Mouse (Mus musculus): ENCODE data around the gene Stk11. TPM values are rescaled to one million over a fixed set of nuclear protein-coding genes. Genes with fewer than 3 reads are reported as not detected.

Stk11 gene
- polyA plus RNA-seq, 1 experiment from 2014 or later: 27.1 TPM

- ATAC-seq (ENCODE audit: insufficient number of reproducible peaks, low FRiP score, low TSS enrichment, low read depth) (no peak), DNase-seq (ENCODE audit: low spot score) (no peak)
- peaks cover 34% of the 10 kb centered on the region for H3K4me1 ChIP-seq (ENCODE audit: control insufficient read depth, insufficient read depth, low read length)
- peaks cover 6% of the 10 kb centered on the region; the same call in 1 of the 2 replicates for H3K36me3 ChIP-seq (ENCODE audit: control insufficient read depth, insufficient read depth, low read length)
- H3K4me3 ChIP-seq (ENCODE audit: low read depth, low read length): no peak overlapping the region
- 90% methylated on average over 1 of the region's 1 CpGs for WGBS
- H3K9ac ChIP-seq (ENCODE audit: low read length): no peak overlapping the region
- H3K27me3 ChIP-seq (ENCODE audit: control insufficient read depth, insufficient read depth, low read length): peaks cover 28% of the 10 kb centered on the region
- no peak overlapping the region for H3K4me2 ChIP-seq (ENCODE audit: low read depth, severe bottlenecking)
- no peaks in the 10 kb centered on the region for H3K9me3 ChIP-seq (ENCODE audit: control insufficient read depth, low read length)
- no peak overlapping the region for H3K27ac ChIP-seq (replicated peaks; ENCODE audit: low read depth, low read length)
Observed at GRCm38 (mm10) chr10:80135641-80136040, 20.0 kb downstream of the Stk11 start.

GRCm38 (mm10) chr10:80136179-80136951, 20.8 kb downstream of the Stk11 start:
- 15% methylated on average over 49 of the region's 49 CpGs for WGBS

GRCm38 (mm10) chr10:80136952-80137625, 21.5 kb downstream of the Stk11 start:
- Histone ChIP-seq H3K4me1 (ENCODE audit: control insufficient read depth, insufficient read depth, low read length) (peaks cover 22% of the 10 kb centered on the region), H3K27me3 (ENCODE audit: control insufficient read depth, insufficient read depth, low read length) (peaks cover 28% of the 10 kb centered on the region), H3K27ac (replicated peaks; ENCODE audit: low read depth, low read length) (no peak overlapping the region), H3K9ac (ENCODE audit: low read length) (0 out of 2 replicates have a peak overlapping the region, but pooled peaks have one; percentile 43), H3K9me3 (ENCODE audit: control insufficient read depth, low read length) (no peaks in the 10 kb centered on the region), H3K36me3 (ENCODE audit: control insufficient read depth, insufficient read depth, low read length) (no peaks in the 10 kb centered on the region), H3K4me2 (ENCODE audit: low read depth, severe bottlenecking) (peak overlapping the region; percentile 97), H3K4me3 (ENCODE audit: low read depth, low read length) (peak overlapping the region; percentile 20; the same call in 1 of the 2 replicates)
- DNase-seq (ENCODE audit: low spot score): no peak
- WGBS: 2% methylated on average over 24 of the region's 29 CpGs
- no peak for ATAC-seq (ENCODE audit: insufficient number of reproducible peaks, low FRiP score, low TSS enrichment, low read depth)

More at GRCm38 (mm10) chr10:80136179-80136951, 20.8 kb downstream of the Stk11 start:
- Histone ChIP-seq H3K4me3 (ENCODE audit: low read depth, low read length) (peak overlapping the region; percentile 20), H3K4me2 (ENCODE audit: low read depth, severe bottlenecking) (peak overlapping the region; percentile 97; the same call in 1 of the 2 replicates), H3K27ac (replicated peaks; ENCODE audit: low read depth, low read length) (no peak overlapping the region), H3K36me3 (ENCODE audit: control insufficient read depth, insufficient read depth, low read length) (no peaks in the 10 kb centered on the region; the same call in 1 of the 2 replicates), H3K27me3 (ENCODE audit: control insufficient read depth, insufficient read depth, low read length) (peaks cover 28% of the 10 kb centered on the region), H3K4me1 (ENCODE audit: control insufficient read depth, insufficient read depth, low read length) (peaks cover 29% of the 10 kb centered on the region), H3K9ac (ENCODE audit: low read length) (no peak overlapping the region), H3K9me3 (ENCODE audit: control insufficient read depth, low read length) (no peaks in the 10 kb centered on the region)
- ATAC-seq (ENCODE audit: insufficient number of reproducible peaks, low FRiP score, low TSS enrichment, low read depth) (no peak), DNase-seq (ENCODE audit: low spot score) (no peak)

- H3K27me3 ChIP-seq (ENCODE audit: control insufficient read depth, insufficient read depth, low read length): peaks cover 28% of the 10 kb centered on the region
- peak overlapping the region; percentile 97 for H3K4me2 ChIP-seq (ENCODE audit: low read depth, severe bottlenecking)
- peak overlapping the region; percentile 67 for H3K4me3 ChIP-seq (ENCODE audit: low read depth, low read length)
- H3K27ac ChIP-seq (replicated peaks; ENCODE audit: low read depth, low read length): no peak overlapping the region
- no peaks in the 10 kb centered on the region for H3K36me3 ChIP-seq (ENCODE audit: control insufficient read depth, insufficient read depth, low read length)
- 3% methylated on average over 28 of the region's 33 CpGs for WGBS
- no peak for ATAC-seq (ENCODE audit: insufficient number of reproducible peaks, low FRiP score, low TSS enrichment, low read depth)
- DNase-seq (ENCODE audit: low spot score): no peak
- H3K4me1 ChIP-seq (ENCODE audit: control insufficient read depth, insufficient read depth, low read length): peaks cover 23% of the 10 kb centered on the region
- H3K9me3 ChIP-seq (ENCODE audit: control insufficient read depth, low read length): no peaks in the 10 kb centered on the region
- H3K9ac ChIP-seq (ENCODE audit: low read length): no peak overlapping the region; the same call in 1 of the 2 replicates
Observed at GRCm38 (mm10) chr10:80137626-80138552, 22.3 kb downstream of the Stk11 start.

GRCm38 (mm10) chr10:80138553-80139438, 23.2 kb downstream of the Stk11 start, which contains the start of gene Atp5d:
Atp5d (plus strand) TSS chr10:80138632.
- peak within 1 kb of the TSS; percentile 67 for H3K4me3 ChIP-seq (ENCODE audit: low read depth, low read length)
- no peak for ATAC-seq (ENCODE audit: insufficient number of reproducible peaks, low FRiP score, low TSS enrichment, low read depth)
- peak within 1 kb of the TSS; percentile 80 for H3K9ac ChIP-seq (ENCODE audit: low read length)
- peaks cover 24% of the 10 kb centered on the region for H3K4me1 ChIP-seq (ENCODE audit: control insufficient read depth, insufficient read depth, low read length)
- no peaks in the 10 kb centered on the region for H3K9me3 ChIP-seq (ENCODE audit: control insufficient read depth, low read length)
- H3K27ac ChIP-seq (replicated peaks; ENCODE audit: low read depth, low read length): no peak within 1 kb of the TSS
- H3K27me3 ChIP-seq (ENCODE audit: control insufficient read depth, insufficient read depth, low read length): peaks cover 28% of the 10 kb centered on the region
- H3K4me2 ChIP-seq (ENCODE audit: low read depth, severe bottlenecking): peak within 1 kb of the TSS; percentile 97
- DNase-seq (ENCODE audit: low spot score): peak; percentile 71
- under 1% methylated on average over 70 of the region's 94 CpGs for WGBS
- H3K36me3 ChIP-seq (ENCODE audit: control insufficient read depth, insufficient read depth, low read length): no peaks in the 10 kb centered on the region

- DNase-seq (ENCODE audit: low spot score) (no peak), ATAC-seq (ENCODE audit: insufficient number of reproducible peaks, low FRiP score, low TSS enrichment, low read depth) (no peak)
- Histone ChIP-seq H3K4me2 (ENCODE audit: low read depth, severe bottlenecking) (peak overlapping the region; percentile 97), H3K36me3 (ENCODE audit: control insufficient read depth, insufficient read depth, low read length) (peaks cover 3% of the 10 kb centered on the region; the same call in 1 of the 2 replicates), H3K27me3 (ENCODE audit: control insufficient read depth, insufficient read depth, low read length) (peaks cover 28% of the 10 kb centered on the region), H3K9me3 (ENCODE audit: control insufficient read depth, low read length) (no peaks in the 10 kb centered on the region), H3K4me3 (ENCODE audit: low read depth, low read length) (peak overlapping the region; percentile 67), H3K9ac (ENCODE audit: low read length) (peak overlapping the region; percentile 80), H3K27ac (replicated peaks; ENCODE audit: low read depth, low read length) (no peak overlapping the region), H3K4me1 (ENCODE audit: control insufficient read depth, insufficient read depth, low read length) (peaks cover 24% of the 10 kb centered on the region)
- WGBS: 0% methylated on average over 8 of the region's 10 CpGs
Observed at GRCm38 (mm10) chr10:80139439-80139775, 23.8 kb downstream of the Stk11 start.

- Histone ChIP-seq H3K9ac (ENCODE audit: low read length) (no peak overlapping the region), H3K4me2 (ENCODE audit: low read depth, severe bottlenecking) (no peak overlapping the region), H3K4me3 (ENCODE audit: low read depth, low read length) (no peak overlapping the region), H3K36me3 (ENCODE audit: control insufficient read depth, insufficient read depth, low read length) (peaks cover 7% of the 10 kb centered on the region; the same call in 1 of the 2 replicates), H3K27ac (replicated peaks; ENCODE audit: low read depth, low read length) (no peak overlapping the region), H3K9me3 (ENCODE audit: control insufficient read depth, low read length) (no peaks in the 10 kb centered on the region), H3K27me3 (ENCODE audit: control insufficient read depth, insufficient read depth, low read length) (peaks cover 28% of the 10 kb centered on the region), H3K4me1 (ENCODE audit: control insufficient read depth, insufficient read depth, low read length) (peaks cover 24% of the 10 kb centered on the region)
- DNase-seq (ENCODE audit: low spot score) (no peak), ATAC-seq (ENCODE audit: insufficient number of reproducible peaks, low FRiP score, low TSS enrichment, low read depth) (no peak)
- 78% methylated on average over 11 of the region's 11 CpGs for WGBS
Observed at GRCm38 (mm10) chr10:80139975-80140665, 24.5 kb downstream of the Stk11 start.

All from limb, embryonic 11.5 days (tissue).